Mouse (Mus musculus) thymus, adult 2 months (tissue): Measurements from ENCODE around the gene Gm27021. TPM values are rescaled to one million over a fixed set of nuclear protein-coding genes. Genes with fewer than 3 reads are reported as not detected.

Experiments used
- DNase-seq: peaks from one replicate; pipeline ENCODE4 v3.0.0; 2021
- H3K27ac ChIP-seq: fragments of 200-500 bp; 2 replicates; pipeline ENCODE4 v1.5.1; 2012; ENCODE audit warnings: low read length, control low read depth; ENCODE audit not compliant: control insufficient read depth, insufficient read depth
- H3K27me3 ChIP-seq: fragments of 200-500 bp; 2 replicates; pipeline ENCODE4 v1.6.1; 2012; ENCODE audit warnings: mild to moderate bottlenecking, low read length, moderate library complexity, mixed read lengths; ENCODE audit not compliant: control insufficient read depth, insufficient read depth
- H3K36me3 ChIP-seq: fragments of 200-500 bp; 2 replicates; pipeline ENCODE4 v1.6.1; 2012; ENCODE audit warnings: mild to moderate bottlenecking, low read length, moderate library complexity; ENCODE audit not compliant: control insufficient read depth, insufficient read depth
- H3K4me1 ChIP-seq: fragments of 200-500 bp; replicated peaks from 2 replicates; pipeline ENCODE4 v1.6.1; 2012; ENCODE audit warnings: low read length; ENCODE audit not compliant: control insufficient read depth, insufficient read depth
- H3K4me3 ChIP-seq: fragments of 200-500 bp; 2 replicates; pipeline ENCODE4 v1.5.1; 2012; ENCODE audit warnings: mild to moderate bottlenecking, low read length, control low read depth, moderate library complexity; ENCODE audit not compliant: control insufficient read depth, insufficient read depth
- CTCF ChIP-seq: fragments of 200-500 bp; IDR thresholded peaks from 2 replicates; pipeline ENCODE4 v1.5.1; 2012; ENCODE audit warnings: mild to moderate bottlenecking, control low read depth, low read length, moderate library complexity, borderline replicate concordance; ENCODE audit not compliant: control insufficient read depth, poor library complexity, insufficient read depth; ENCODE audit errors: extremely low read depth
- POLR2A ChIP-seq: fragments of 200-500 bp; IDR thresholded peaks from 2 replicates; pipeline ENCODE4 v1.6.1; 2012; ENCODE audit warnings: mild to moderate bottlenecking, low read length, control low read depth, moderate library complexity; ENCODE audit not compliant: control insufficient read depth, poor library complexity, insufficient read depth; ENCODE audit errors: extremely low read depth
- WGBS: fragments of 180-500 bp; shearing (Covaris S2); methylation state at CpG from one replicate; pipeline ENCODE4 v1.1.7; 2018; 5-methylcytosine and 5-hydroxymethylcytosine counted together
- polyA plus RNA-seq: library from polyadenylated mRNA; depleted of rRNA; stranded (reverse); fragments of >200 nt; gene quantifications from 2 replicates; pipeline ENCODE4 v1.2.3, GENCODE M21; 2012

The Gm27021 gene
- polyA plus RNA-seq, 1 experiment: 1.6 TPM

DNA sequence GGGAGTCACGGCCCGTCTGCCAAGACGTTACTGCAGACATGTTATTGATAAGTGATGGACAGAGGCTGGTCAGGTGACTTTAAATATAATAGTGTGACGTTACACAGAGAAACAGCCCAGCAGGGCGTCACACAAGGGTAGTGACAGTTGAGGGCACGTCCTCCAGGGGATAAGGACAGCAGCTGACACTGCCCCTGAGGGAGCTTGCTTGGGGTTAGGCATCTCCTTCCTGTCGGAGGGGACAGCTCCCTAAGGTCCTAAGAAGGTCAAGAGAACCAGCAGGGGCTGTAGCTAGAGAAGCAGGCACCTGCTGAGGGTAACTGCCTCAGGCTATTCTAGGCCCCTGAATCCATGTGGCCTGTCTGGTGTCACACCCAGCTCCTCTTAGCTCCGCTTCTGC lies 96.3 kb downstream of the Gm27021 start:
- no peak overlapping the region for H3K27ac ChIP-seq
- peaks cover 99% of the 10 kb centered on the region for H3K36me3 ChIP-seq
- 96% methylated on average over 8 of the region's 8 CpGs for WGBS
- H3K27me3 ChIP-seq: no peaks in the 10 kb centered on the region
- TF ChIP-seq CTCF: no peak
- no peak for TF ChIP-seq POLR2A
- no peak overlapping the region for H3K4me3 ChIP-seq
- H3K4me1 ChIP-seq: peaks cover 6% of the 10 kb centered on the region
- DNase-seq: no peak

DNA sequence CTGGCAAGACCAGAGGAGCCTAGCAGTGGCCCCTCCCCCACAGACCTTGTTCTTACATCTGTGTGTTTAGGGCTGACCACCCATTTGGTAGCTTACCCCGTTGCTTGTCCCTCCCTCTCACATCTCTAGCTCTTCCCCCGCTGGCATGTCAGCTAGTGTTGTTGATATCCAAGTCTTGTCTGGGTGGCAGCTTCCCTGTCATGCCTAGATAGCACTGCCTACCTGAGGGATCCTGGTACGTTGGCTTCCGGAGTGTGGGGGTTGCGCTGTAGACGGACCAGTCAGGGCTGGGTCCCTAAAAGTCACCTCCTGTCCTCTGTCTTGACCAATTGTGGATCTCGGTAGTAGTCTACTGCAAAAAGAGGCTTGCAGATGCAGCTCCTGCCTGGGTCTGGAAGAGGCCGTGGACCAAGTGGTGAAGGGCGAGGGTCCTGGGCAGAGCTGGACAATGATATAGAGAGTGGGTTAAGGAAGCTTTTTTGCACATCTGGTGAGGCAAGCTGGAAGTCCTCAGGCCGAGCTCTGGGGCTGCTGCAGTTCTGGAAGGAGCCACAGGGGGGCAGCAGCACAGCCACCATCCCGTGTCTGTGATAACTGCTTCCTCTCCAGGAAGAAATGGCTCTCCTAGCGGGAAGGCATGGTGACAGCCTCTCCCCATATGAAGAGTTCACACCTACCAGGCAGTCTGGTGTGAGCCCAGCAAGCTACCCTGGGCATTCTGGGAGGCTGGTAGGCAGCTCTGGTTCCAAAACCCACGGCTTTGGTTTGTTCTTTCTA lies 97.8 kb downstream of the Gm27021 start:
- peak; percentile 94 for TF ChIP-seq CTCF
- no peak for TF ChIP-seq POLR2A
- 76% methylated on average over 13 of the region's 13 CpGs for WGBS
- peak; percentile 79 for DNase-seq
- H3K36me3 ChIP-seq: peaks cover 99% of the 10 kb centered on the region
- no peaks in the 10 kb centered on the region for H3K27me3 ChIP-seq
- H3K27ac ChIP-seq: no peak overlapping the region
- H3K4me3 ChIP-seq: no peak overlapping the region
- H3K4me1 ChIP-seq: peaks cover 6% of the 10 kb centered on the region

DNA sequence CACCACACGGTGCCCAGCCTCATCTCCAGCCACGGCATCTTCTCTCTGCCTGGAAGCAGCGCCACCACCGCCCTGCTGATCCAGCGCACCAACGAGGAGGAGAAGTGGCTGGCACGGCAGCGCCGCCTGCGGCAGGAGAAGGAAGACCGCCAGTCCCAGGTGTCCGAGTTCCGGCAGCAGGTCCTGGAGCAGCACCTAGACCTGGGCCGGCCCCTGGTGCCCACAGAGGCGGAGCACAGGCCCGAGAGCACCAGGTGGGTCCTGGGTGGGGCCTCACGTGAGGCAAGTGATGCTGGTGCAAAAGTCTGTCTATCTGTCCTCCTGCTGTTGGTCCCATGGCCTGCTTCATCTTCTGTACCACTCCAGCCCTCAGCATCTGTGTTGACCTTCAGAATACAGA lies 98.8 kb downstream of the Gm27021 start:
- peaks cover 6% of the 10 kb centered on the region for H3K4me1 ChIP-seq
- TF ChIP-seq POLR2A: no peak
- TF ChIP-seq CTCF: no peak

DNA sequence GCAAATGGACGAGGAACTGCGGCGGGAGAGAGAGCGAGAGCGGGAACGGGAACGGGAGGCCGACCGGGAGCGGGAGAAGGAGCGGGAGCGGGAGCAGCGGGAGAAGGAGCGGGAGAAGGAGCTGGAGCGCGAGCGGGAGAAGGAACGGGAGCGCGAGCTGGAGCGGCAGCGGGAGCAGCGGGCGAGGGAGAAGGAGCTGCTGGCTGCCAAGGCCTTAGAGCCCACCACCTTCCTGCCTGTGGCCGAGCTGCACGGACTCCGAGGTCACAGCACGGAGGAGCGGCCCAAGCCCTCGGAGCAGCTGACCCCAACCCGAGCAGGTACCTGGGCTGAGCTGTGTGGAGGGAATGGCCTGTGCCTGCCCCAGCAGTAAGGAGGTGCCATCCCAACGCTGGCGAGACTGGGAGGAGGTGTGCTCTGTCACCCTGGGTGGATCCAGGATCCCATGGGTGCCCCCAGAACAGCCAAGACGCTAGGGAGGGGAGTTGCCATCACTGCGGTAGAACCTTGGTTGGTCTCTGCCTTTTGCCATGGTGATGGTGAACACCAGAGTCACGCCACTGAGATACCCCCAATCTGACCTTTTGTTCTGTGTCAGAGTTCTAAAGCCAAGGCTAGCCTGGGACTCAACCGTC lies 99.6 kb downstream of the Gm27021 start:
- Histone ChIP-seq H3K4me1 (peaks cover 14% of the 10 kb centered on the region), H3K27ac (no peak overlapping the region), H3K36me3 (peaks cover 94% of the 10 kb centered on the region), H3K27me3 (no peaks in the 10 kb centered on the region), H3K4me3 (no peak overlapping the region)
- WGBS: 97% methylated on average over 37 of the region's 37 CpGs
- DNase-seq: no peak
- TF ChIP-seq CTCF (no peak), POLR2A (no peak)

More for the DNA sequence above, 98.8 kb downstream of the Gm27021 start:
- H3K4me3 ChIP-seq: no peak overlapping the region
- WGBS: 95% methylated on average over 17 of the region's 17 CpGs
- H3K36me3 ChIP-seq: peaks cover 94% of the 10 kb centered on the region
- no peak for DNase-seq
- H3K27ac ChIP-seq: no peak overlapping the region
- no peaks in the 10 kb centered on the region for H3K27me3 ChIP-seq

DNA sequence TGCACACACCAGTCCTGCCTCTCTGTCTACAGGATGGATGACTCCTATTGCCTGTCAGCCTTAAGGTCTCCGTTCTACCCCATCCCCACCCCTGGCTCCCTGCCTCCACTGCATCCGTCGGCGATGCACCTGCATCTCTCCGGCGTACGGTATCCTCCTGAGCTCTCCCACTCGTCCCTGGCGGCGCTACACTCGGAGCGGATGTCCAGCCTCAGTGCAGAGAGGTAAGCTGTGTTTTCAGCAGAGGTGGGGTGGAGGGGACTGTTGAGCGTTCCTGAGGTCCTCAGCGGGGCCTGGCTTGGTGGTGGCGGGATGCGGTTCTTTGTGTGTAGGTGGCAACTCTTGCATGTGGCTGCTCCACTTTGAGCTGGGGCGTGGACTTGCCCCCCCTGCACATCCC lies 100.1 kb downstream of the Gm27021 start:
- Histone ChIP-seq H3K27ac (no peak overlapping the region), H3K27me3 (no peaks in the 10 kb centered on the region), H3K4me1 (peaks cover 19% of the 10 kb centered on the region), H3K36me3 (peaks cover 94% of the 10 kb centered on the region), H3K4me3 (no peak overlapping the region)
- no peak for DNase-seq
- TF ChIP-seq CTCF (no peak), POLR2A (no peak)
- WGBS: 95% methylated on average over 17 of the region's 17 CpGs

DNA sequence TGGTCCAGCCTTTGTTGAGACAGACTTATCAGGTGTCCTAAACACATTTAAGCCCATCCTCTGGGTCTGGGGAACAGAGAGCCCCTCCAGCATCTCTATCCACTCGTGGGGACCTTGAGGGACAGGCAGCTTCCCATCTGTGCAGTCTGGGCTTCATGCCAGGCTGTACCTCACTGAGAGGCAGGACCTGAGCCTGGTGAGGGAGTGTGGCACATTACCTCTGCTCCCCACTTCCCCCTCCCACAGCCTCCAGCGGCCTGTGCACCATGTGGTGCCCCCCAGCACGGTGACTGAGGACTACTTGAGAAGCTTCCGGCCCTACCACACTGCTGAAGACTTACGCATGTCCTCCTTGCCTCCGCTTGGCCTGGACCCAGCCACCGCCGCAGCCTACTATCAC lies 101.2 kb downstream of the Gm27021 start:
- H3K4me3 ChIP-seq: no peak overlapping the region
- DNase-seq: no peak
- no peaks in the 10 kb centered on the region for H3K27me3 ChIP-seq
- H3K27ac ChIP-seq: no peak overlapping the region
- peaks cover 22% of the 10 kb centered on the region for H3K4me1 ChIP-seq
- TF ChIP-seq CTCF: no peak
- WGBS: 70% methylated on average over 8 of the region's 8 CpGs
- H3K36me3 ChIP-seq: peaks cover 86% of the 10 kb centered on the region
